Mouse (Mus musculus) heart, adult 2 months (tissue): ENCODE measurements around the gene Casp9.

Experiments
- CTCF ChIP-seq: fragments of 200-600 bp; IDR thresholded peaks from 2 replicates; pipeline ENCODE4 v1.8.1; 2022; ENCODE audit warnings: antibody characterized with exemption, mild to moderate bottlenecking, moderate library complexity
- POLR2A ChIP-seq: fragments of 200-500 bp; IDR thresholded peaks from 2 replicates; pipeline ENCODE4 v1.6.1; 2011; ENCODE audit warnings: mild to moderate bottlenecking, low read depth, low read length, control low read depth; ENCODE audit not compliant: insufficient read depth

DNA sequence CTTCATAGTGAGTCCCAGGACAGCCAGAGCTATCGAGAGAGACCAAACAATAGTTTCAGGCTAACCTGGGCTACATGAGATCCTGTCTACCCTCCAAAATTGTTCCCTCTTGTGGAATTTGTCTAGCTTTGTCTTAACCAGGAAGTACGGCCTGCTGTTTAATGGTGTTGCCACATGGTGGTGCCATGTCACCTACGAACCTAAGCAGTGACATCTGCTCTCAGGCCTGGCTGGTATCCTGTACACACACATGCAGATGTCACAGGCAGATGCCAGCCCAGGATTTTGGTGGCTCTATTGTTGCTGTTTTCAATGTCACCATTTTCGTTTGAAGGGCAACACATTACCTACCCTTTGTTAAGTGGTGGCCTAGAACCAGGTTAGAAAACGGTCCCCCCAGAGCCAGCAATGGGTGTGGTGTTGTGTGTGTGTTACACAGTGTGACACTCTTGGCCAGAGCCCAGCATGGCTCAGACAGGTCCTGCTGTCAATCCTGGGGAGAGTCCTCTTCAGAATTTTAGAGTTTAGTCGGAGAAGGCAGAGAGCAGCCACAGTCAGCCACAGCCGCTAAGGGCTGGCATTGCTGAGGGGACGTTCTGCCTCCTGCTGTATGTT is 16.5 kb downstream of the Casp9 start:
- TF ChIP-seq POLR2A (no peak), CTCF (peak; percentile 64)
